Mouse (Mus musculus): ENCODE results near the gene Csad. TPM values are rescaled to one million over a fixed set of nuclear protein-coding genes. Genes with fewer than 3 reads are reported as not detected.

The Csad gene
- total RNA-seq, 2 experiments from 2014 or later: 40.5 to 42.4 TPM

DNA sequence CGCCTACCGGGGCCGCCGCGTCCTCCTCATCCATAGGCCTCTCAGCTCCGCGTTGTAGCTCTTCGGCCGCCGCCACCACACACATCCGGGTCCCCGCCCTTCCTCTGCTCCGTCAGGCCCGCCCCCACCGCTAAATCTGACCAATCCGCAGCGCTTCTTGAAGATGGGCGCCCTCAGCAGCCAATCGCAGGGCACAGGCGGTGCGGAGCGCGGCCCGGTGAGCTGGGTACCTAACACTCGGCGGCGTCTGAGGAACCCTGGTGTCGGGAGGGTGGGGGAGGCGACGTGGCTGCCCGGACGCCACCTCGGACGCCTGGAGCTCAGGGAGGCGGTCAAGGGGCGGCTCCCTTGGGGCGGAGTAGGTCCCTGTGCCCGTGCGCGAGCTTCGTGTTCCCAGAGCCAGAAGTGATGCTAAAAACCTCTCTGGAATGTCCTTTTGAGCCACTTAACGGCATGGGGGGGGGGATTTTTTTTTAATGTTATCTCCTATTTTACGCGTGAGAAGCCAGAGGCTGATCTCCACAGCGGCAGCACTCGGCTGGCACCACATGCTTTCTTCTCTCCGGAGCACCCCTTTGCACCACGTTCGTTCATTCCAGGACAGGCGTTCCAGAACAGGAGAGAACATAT, 68.3 kb downstream of the Csad start, which contains the start of gene Spryd3:
TSS of gene Spryd3 (minus strand) at position 106 of the 630 bp plus-strand sequence.
- DNase-seq (ENCODE audit: low spot score in 2 of 2): peak; percentile 98 to 99

DNA sequence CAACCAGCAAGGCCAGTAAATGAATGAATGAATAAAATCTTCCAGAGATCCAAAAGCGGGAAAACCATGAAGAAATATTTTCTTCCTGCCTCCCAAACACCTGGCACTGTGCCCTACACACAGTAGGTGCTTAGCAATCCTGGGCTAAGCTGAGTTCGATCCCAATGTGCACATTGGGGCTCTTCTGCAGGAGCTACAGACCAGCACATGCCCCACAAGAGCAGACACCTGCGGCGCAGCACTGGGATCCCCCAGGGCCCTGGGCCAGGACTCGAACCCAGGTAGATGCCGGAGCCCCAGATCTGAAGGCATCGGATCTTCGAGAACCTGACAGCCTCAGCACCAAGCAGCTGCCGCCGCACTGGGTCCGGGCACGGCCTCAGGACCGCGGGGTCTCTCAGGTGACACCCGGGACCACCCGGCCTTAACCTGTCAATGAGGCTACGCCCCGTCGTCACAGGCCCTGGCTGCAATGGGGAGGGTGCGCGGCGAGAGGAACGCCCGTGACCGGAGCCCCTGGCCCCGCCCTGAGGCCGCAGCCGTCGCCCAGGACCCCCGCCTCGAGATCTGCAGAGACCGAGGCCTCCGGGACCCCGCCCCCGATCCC, 68.9 kb downstream of the Csad start:
- no peak for DNase-seq (ENCODE audit: low spot score in 2 of 2)

DNA sequence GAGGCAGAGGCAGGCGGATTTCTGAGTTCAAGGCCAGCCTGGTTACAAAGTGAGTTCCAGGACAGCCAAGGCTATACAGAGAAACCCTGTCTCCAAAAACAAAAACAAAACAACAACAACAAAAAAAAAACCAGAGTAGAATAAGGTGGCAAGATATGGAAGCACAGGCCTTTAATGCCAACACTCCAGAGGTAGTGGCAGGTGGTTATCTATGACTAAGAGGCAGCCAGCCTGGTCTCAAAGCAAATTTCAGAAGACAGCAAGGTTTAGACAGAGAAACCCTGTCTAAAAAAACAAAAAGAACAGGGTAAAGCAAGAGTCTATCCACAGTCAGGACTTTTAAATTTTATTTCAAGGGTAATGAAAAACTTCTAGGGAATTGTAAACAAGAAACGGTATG, 69.8 kb downstream of the Csad start:
- no peak for DNase-seq (ENCODE audit: low spot score in 2 of 2)

DNA sequence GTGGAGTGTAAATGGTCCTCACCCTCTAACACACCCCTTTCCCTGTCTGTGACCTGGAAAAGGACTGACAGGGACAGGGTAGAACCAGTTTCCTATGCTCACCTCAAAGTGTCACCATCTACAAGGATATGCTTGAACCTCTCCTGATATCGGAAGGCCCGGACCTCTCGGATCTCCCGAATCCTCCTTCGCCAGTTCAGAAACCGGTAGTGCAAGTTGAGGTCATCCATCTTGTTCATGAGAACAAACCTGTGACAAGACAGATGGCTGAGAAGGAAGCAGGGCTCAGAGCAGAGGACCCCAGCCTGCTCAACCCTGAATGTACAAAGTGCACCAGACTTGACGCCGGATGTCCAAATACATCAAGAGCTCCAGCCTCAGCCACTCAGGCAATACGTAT, 71.2 kb downstream of the Csad start:
- no peak for DNase-seq (ENCODE audit: low spot score in 2 of 2)

Other genes with a start within 250 kb of the Csad start
- 1 to 10 TPM in 1 of 2 experiments, under 1 TPM in 1; 0.31 to 1.6 TPM for gene Krt8, start 200.2 kb downstream of the Csad start, total RNA-seq (2021)
- 1 to 10 TPM in 1 of 2 experiments, under 1 TPM in 1; 0.45 to 3.4 TPM for gene Krt18, start 176.5 kb downstream of the Csad start, total RNA-seq (2021)
- gene Eif4b, start 131.0 kb downstream of the Csad start, total RNA-seq (2021): 100 to 1,000 TPM; 179 to 184 TPM
- gene Tns2, start 104.3 kb downstream of the Csad start, total RNA-seq (2021): 10 to 100 TPM; 10.0 to 15.8 TPM
- 100 to 1,000 TPM; 163 to 164 TPM for gene Spryd3, start 68.5 kb downstream of the Csad start, total RNA-seq (2021)
- gene Igfbp6, start 60.4 kb downstream of the Csad start, total RNA-seq (2021): 1 to 10 TPM; 3.0 to 4.0 TPM
- gene Soat2, start 54.2 kb downstream of the Csad start, total RNA-seq (2021): not detected
- 10 to 100 TPM; 69.8 to 76.3 TPM for gene Zfp740, start 1.5 kb downstream of the Csad start, total RNA-seq (2021)
- 1 to 10 TPM; 2.1 to 4.2 TPM for gene Itgb7, start 27.2 kb upstream of the Csad start, total RNA-seq (2021)
- 10 to 100 TPM in 1 of 2 experiments, 1 to 10 TPM in 1; 8.8 to 11.2 TPM for gene Rarg, start 52.8 kb upstream of the Csad start, total RNA-seq (2021)
- gene Gm9918, start 65.8 kb upstream of the Csad start, total RNA-seq (2021): not detected
- 10 to 100 TPM; 34.1 to 36.0 TPM for gene Mfsd5, start 74.7 kb upstream of the Csad start, total RNA-seq (2021)
- gene Espl1, start 91.5 kb upstream of the Csad start, total RNA-seq (2021): 1 to 10 TPM; 1.6 to 1.7 TPM
- 100 to 1,000 TPM; 317 to 334 TPM for gene Pfdn5, start 121.4 kb upstream of the Csad start, total RNA-seq (2021)
- 10 to 100 TPM; 51.8 to 61.3 TPM for gene Myg1, start 127.0 kb upstream of the Csad start, total RNA-seq (2021)
- 10 to 100 TPM; 25.5 to 27.7 TPM for gene Aaas, start 146.0 kb upstream of the Csad start, total RNA-seq (2021)
- under 1 TPM; 0.69 to 0.90 TPM for gene Sp7, start 162.5 kb upstream of the Csad start, total RNA-seq (2021)
- gene Sp1, start 201.4 kb upstream of the Csad start, total RNA-seq (2021): 10 to 100 TPM; 22.9 to 28.3 TPM
- gene Amhr2, start 240.6 kb upstream of the Csad start, total RNA-seq (2021): under 1 TPM; 0.52 to 0.71 TPM

All from layer of hippocampus, postnatal 14 days (tissue).